Mouse (Mus musculus) hindbrain, postnatal 0 days (tissue): ENCODE measurements at regions not wholly inside any gene's neighbourhood (a gene's known extent, or its start where the extent isn't known, plus 50 kb on each side); places are given as distances from the start of the nearest gene placed in this dataset.

Experiments
- ATAC-seq: fragments of 200-750 bp; cut with Nextera tagmentation; 2 replicates; pipeline ENCODE4 v1.8.0; 2017; ENCODE audit warnings: mild to moderate bottlenecking, moderate TSS enrichment, moderate library complexity
- DNase-seq: peaks from one replicate; pipeline ENCODE4 v3.0.0-alpha.2; 2015; ENCODE audit warnings: low spot score
- H3K27ac ChIP-seq: fragments of 300-500 bp; sonication (generic); 2 replicates; pipeline ENCODE4 v1.5.1; 2014; ENCODE audit warnings: mild to moderate bottlenecking
- H3K27me3 ChIP-seq: fragments of 300-500 bp; sonication (generic); 2 replicates; pipeline ENCODE4 v1.6.1; 2014; ENCODE audit warnings: low read length, mixed read lengths; ENCODE audit not compliant: insufficient read depth
- H3K36me3 ChIP-seq: fragments of 300-500 bp; sonication (generic); 2 replicates; pipeline ENCODE4 v1.6.1; 2014; ENCODE audit warnings: low read length, mixed read lengths; ENCODE audit not compliant: insufficient read depth
- H3K4me1 ChIP-seq: fragments of 300-500 bp; sonication (generic); 2 replicates; pipeline ENCODE4 v1.6.1; 2014; ENCODE audit warnings: antibody characterized with exemption, low read length, mixed read lengths; ENCODE audit not compliant: insufficient read depth
- H3K4me2 ChIP-seq: fragments of 300-500 bp; sonication (generic); 2 replicates; pipeline ENCODE4 v1.6.1; 2014; ENCODE audit warnings: low read depth, mild to moderate bottlenecking, low read length, moderate library complexity, mixed read lengths
- H3K4me3 ChIP-seq: fragments of 300-500 bp; sonication (generic); 2 replicates; pipeline ENCODE4 v1.5.1; 2014; ENCODE audit warnings: low read length
- H3K9ac ChIP-seq: fragments of 300-500 bp; sonication (generic); replicated peaks from 2 replicates; pipeline ENCODE4 v1.6.1; 2014; ENCODE audit warnings: mild to moderate bottlenecking, low read length, moderate library complexity, mixed read lengths
- H3K9me3 ChIP-seq: fragments of 300-500 bp; sonication (generic); 2 replicates; pipeline ENCODE4 v1.6.1; 2016; ENCODE audit warnings: low read length, mixed read lengths
- CTCF ChIP-seq: IDR thresholded peaks from 2 replicates; pipeline ENCODE4 v1.5.1; 2016; ENCODE audit warnings: antibody characterized with exemption, control low read depth, low read depth
- WGBS: fragments of 180-500 bp; shearing (Covaris S2); extraction: QIAGEN DNeasy Blood & Tissue Kit; methylation state at CpG from one replicate; pipeline ENCODE4 v1.1.7; 2014; 5-methylcytosine and 5-hydroxymethylcytosine counted together

- Histone ChIP-seq H3K4me1 (no peaks in the 10 kb centered on the region), H3K27me3 (no peaks in the 10 kb centered on the region), H3K4me3 (no peak overlapping the region), H3K27ac (no peak overlapping the region), H3K9ac (no peak overlapping the region), H3K4me2 (peak overlapping the region; percentile 46), H3K9me3 (no peaks in the 10 kb centered on the region), H3K36me3 (no peaks in the 10 kb centered on the region)
- no peak for TF ChIP-seq CTCF
- WGBS = 15% methylated on average over 8 of the region's 8 CpGs
- ATAC-seq (no peak), DNase-seq (peak; percentile 42)
Observed at GRCm38 (mm10) chr8:23561683-23562385, 1150.7 kb downstream of the Mrps31 start.

GRCm38 (mm10) chr8:23562504-23562903 lies 1151.3 kb downstream of the Mrps31 start:
- TF ChIP-seq CTCF = no peak
- Histone ChIP-seq H3K4me2 (peak overlapping the region; percentile 46), H3K27me3 (no peaks in the 10 kb centered on the region), H3K4me1 (no peaks in the 10 kb centered on the region), H3K4me3 (no peak overlapping the region), H3K9me3 (no peaks in the 10 kb centered on the region), H3K9ac (no peak overlapping the region), H3K27ac (no peak overlapping the region), H3K36me3 (no peaks in the 10 kb centered on the region)
- 25% methylated on average over 9 of the region's 9 CpGs for WGBS
- no peak for DNase-seq
- ATAC-seq = no peak

DNA sequence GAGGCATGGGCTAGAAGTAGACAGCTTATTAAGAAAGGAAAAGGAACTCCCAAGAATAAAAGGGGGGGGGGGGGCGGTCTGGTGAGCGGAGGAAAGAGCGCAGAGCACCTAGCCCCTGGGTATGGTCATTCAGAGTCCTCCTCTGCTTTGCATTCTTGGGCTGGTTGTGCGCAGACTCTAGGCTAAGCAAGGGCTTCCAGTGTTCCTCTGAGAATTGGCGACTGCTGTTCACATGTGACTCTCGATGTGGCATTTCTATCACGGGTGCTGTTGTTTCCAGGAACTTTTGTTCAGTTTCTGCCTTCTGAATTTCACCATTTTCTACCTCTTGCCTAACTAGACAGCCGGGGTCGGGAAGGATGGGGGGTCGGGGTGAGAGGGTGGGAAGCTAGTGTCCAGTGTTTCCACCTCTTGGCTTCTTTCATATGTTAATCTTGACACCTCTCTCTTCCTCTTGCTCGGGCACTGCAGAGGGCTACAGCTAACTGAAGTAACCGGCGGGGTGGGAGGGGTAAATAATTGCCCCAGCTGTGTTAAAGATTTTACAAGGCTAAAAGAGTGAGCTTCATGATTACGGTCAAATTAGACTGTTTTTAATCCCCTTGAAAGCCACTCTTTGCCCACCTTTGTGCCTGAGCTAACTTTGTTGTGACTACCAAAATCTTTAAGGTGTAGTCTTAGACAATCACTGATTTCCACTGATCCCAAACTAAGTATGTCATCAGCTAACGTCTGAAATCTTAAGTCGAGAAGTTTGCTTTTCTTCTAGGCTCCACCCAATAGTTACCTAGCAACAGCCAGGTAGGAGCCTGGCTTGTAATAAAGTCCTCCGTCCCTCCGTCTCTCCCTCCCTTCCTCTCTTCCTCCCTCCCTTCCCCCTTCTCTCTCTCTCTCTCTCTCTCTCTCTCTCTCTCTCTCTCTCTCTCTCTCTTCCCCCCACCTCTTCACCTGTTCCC lies 1152.2 kb downstream of the Mrps31 start:
- H3K4me1 ChIP-seq = no peaks in the 10 kb centered on the region
- TF ChIP-seq CTCF = no peak
- 5% methylated on average over 18 of the region's 18 CpGs for WGBS
- no peak for ATAC-seq
- no peaks in the 10 kb centered on the region for H3K9me3 ChIP-seq
- no peaks in the 10 kb centered on the region for H3K27me3 ChIP-seq
- no peak overlapping the region for H3K27ac ChIP-seq
- no peak overlapping the region for H3K9ac ChIP-seq
- DNase-seq = peak; percentile 53
- peak overlapping the region; percentile 10; the same call in 1 of the 2 replicates for H3K4me3 ChIP-seq
- peak overlapping the region; percentile 46 for H3K4me2 ChIP-seq
- no peaks in the 10 kb centered on the region for H3K36me3 ChIP-seq

GRCm38 (mm10) chr8:23567906-23568305 lies 1156.7 kb downstream of the Mrps31 start:
- DNase-seq (no peak), ATAC-seq (no peak)
- no peak for TF ChIP-seq CTCF
- H3K4me2 ChIP-seq = no peak overlapping the region
- H3K4me1 ChIP-seq = no peaks in the 10 kb centered on the region
- WGBS = 86% methylated on average over 3 of the region's 3 CpGs
- no peaks in the 10 kb centered on the region for H3K36me3 ChIP-seq
- H3K27ac ChIP-seq = no peak overlapping the region
- no peak overlapping the region for H3K4me3 ChIP-seq
- no peaks in the 10 kb centered on the region for H3K27me3 ChIP-seq
- no peaks in the 10 kb centered on the region for H3K9me3 ChIP-seq
- H3K9ac ChIP-seq = no peak overlapping the region

- Histone ChIP-seq H3K9me3 (no peaks in the 10 kb centered on the region), H3K4me1 (no peaks in the 10 kb centered on the region), H3K36me3 (no peaks in the 10 kb centered on the region), H3K4me3 (no peak overlapping the region), H3K9ac (no peak overlapping the region), H3K27ac (no peak overlapping the region), H3K4me2 (no peak overlapping the region), H3K27me3 (no peaks in the 10 kb centered on the region)
- no peak for DNase-seq
- WGBS = 82% methylated on average over 1 of the region's 1 CpGs
- no peak for ATAC-seq
- TF ChIP-seq CTCF = no peak
Observed at GRCm38 (mm10) chr8:23571338-23571737, 1154.3 kb downstream of the Adam3 start.

DNA sequence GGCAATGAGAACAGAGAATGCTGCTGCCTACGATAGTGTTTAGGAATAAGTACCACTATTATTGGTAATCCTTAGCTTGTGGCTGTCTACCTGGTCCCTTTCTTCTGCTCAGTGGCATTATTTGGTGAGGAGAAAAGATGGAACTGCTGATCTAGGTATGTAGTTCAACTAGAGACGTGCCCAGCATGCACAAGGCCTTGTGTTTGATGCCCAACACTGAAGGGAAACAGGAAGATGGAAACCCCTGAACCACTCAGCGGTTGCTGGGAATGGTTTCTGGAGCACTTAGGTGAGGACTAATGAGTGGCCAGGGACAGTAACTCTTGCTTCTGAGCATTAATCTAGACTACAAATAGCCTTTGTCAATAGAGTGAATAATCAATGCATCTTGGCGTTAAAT lies 1145.5 kb downstream of the Adam3 start:
- H3K9me3 ChIP-seq = no peaks in the 10 kb centered on the region
- no peak overlapping the region for H3K4me2 ChIP-seq
- ATAC-seq (no peak), DNase-seq (no peak)
- H3K4me1 ChIP-seq = no peaks in the 10 kb centered on the region
- no peaks in the 10 kb centered on the region for H3K36me3 ChIP-seq
- WGBS = 88% methylated on average over 4 of the region's 4 CpGs
- H3K27ac ChIP-seq = no peak overlapping the region
- no peaks in the 10 kb centered on the region for H3K27me3 ChIP-seq
- no peak overlapping the region for H3K9ac ChIP-seq
- no peak for TF ChIP-seq CTCF
- H3K4me3 ChIP-seq = no peak overlapping the region
